Mouse (Mus musculus) heart, postnatal 10 days (tissue): Measurements from ENCODE around the gene Nfib. TPM values are rescaled to one million over a fixed set of nuclear protein-coding genes. Genes with fewer than 3 reads are reported as not detected.
A peak's percentile ranks its signal among the peaks of the same experiment; 100 is the strongest.

Experiments
- DNase-seq, 2 experiments: peaks; one replicate each; pipeline ENCODE4 v3.0.0; 2021
- intact Hi-C: fragments of 180-260 bp; cut with DNase I; formaldehyde crosslinking; loops from one replicate; pipeline ENCODE4 v1.15.1; 2025
- total RNA-seq, 2 experiments: library from RNA; stranded (reverse); gene quantifications; 2 replicates each; pipeline ENCODE4 v1.2.3; 2021

The Nfib gene
- total RNA-seq, 2 experiments from 2014 or later, result 177 to 181 TPM

DNA sequence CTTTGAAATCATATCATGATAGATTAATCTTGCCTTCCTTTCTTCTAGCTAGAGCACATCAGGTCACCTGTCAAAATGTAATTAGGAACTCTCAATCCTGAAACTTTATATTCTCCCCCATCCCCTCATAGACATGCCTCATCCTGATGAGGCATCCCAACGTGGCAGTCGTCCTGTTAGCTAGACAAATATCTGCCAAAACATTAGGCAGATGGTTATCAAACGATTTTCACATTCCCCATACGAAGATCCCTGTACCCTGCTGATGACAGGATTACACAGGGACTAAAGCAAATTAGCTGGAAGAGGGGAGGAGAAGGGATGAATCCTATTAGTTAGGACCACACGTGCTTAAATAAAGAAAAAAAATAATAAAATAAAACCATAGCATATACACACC is 69.7 kb downstream of the Nfib start:
- intact Hi-C loops, result no loop called here
- DNase-seq, result no peak

- DNase-seq, result no peak
- intact Hi-C loops, result no loop called here
Measured at GRCm38 (mm10) chr4:82635118-82635517, 70.4 kb downstream of the Nfib start.

DNA sequence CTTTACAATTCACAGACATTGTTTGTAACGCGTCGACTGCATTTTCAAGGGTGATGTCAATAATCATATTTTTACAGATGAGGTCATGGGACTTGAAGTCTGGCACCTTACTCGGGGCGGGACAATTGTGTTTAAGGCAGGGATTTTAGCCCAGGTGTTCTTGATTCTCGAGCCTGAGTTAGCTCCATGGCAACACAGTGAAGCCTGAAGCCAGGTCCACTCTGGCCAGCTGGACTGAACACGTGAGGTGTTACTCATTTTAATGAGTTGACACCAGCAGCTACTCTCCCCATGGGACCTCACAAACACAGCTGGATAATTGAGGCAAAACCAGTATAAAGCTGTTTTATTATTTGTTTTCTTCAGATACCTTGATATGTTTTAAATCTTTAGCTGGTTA is 71.2 kb downstream of the Nfib start:
- intact Hi-C loops, result no loop called here
- no peak for DNase-seq

DNA sequence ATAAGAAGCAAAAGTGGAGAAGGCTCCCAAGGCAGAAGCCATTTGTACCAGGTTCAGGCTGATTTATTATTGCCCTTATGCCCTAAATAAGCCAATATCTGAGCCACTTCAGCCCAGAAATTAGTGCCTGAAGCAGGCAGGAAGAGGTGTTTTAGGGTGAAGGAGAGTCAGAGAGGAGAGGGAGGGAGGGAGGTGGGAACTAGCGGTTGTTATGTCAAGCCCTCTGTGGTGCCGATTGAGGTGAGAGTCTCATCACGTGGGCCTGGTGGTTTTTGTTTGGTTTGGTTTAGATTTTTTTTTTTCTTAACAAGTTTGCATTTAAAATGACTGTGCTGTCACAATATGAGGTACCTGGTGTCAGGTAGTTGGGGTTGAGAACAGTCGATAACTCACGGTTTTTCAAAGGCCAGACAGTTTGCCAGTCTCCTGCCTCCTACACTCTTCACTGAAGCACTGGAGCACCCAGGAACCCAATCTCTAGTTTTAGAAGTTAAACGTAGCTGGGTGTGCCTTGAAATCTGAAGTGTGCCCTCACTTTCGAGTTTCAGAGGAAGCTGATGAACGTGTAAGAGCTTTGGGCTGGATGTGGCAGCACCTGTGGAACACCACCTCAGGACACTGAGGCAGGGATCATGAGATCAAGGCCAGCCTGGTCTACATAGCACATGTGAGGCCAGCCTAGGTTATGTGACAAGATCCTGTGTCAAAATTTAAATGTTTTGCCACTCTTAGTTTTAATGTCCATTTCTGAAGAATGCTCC is 81.1 kb downstream of the Nfib start:
- intact Hi-C loops, result no loop called here

DNA sequence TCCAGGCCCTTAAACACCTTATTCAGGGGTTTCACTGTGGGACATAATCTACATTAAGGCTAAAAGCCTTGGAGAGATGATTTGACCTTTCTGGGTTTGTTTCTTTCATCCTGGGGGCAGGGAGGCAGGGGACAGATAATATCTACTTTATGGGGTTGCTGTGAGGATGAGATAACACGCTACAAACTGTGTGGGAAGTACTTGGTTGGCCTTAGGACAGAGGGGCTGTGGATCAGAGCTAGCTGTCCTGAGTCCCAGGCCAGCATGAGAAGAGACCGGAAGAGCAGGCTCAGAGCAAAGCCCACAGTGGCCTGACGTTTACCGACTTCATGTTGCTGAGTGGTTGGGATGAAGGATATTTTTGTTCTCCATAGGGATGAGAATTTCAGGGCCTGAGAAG is 81.7 kb downstream of the Nfib start:
- intact Hi-C loops, result no loop called here
- DNase-seq, result no peak

More for the DNA sequence above, 81.1 kb downstream of the Nfib start:
- no peak for DNase-seq

- intact Hi-C loops, result no loop called here
- DNase-seq, result no peak
Measured at GRCm38 (mm10) chr4:82623081-82623538, 82.4 kb downstream of the Nfib start.

- DNase-seq, result peak; percentile 65 to 66
Measured at GRCm38 (mm10) chr4:82622321-82622836, 83.2 kb downstream of the Nfib start.

GRCm38 (mm10) chr4:82619539-82619941 is 86.0 kb downstream of the Nfib start:
- intact Hi-C loops, result loop anchor here (10.0 kb wide), 2 partner anchors 1245 to 1755 kb away; no protein-coding TSS in a partner anchor
- DNase-seq, result no peak

More at GRCm38 (mm10) chr4:82622321-82622836, 83.2 kb downstream of the Nfib start:
- intact Hi-C loops, result no loop called here

DNA sequence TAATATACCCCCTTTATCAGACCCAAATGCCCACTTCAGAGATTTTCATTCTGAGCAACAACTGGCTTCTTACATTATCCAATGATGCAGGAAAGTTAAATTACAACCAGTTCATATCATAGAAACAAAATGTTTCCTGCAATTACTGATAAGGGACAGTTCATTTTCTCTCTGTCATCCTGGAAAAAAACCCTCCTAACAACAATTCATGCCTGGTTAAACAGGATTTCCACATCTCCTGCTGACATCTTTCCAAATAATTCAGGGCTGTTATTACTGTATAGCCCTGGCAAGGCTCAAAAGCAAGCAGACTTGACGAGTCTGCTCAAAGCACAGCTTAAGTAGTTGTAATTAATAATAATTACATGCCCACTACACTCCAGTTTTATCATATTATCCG is 86.5 kb downstream of the Nfib start:
- DNase-seq, result no peak
- intact Hi-C loops, result loop anchor here (10.0 kb wide), 2 partner anchors 1244 to 1754 kb away; no protein-coding TSS in a partner anchor

DNA sequence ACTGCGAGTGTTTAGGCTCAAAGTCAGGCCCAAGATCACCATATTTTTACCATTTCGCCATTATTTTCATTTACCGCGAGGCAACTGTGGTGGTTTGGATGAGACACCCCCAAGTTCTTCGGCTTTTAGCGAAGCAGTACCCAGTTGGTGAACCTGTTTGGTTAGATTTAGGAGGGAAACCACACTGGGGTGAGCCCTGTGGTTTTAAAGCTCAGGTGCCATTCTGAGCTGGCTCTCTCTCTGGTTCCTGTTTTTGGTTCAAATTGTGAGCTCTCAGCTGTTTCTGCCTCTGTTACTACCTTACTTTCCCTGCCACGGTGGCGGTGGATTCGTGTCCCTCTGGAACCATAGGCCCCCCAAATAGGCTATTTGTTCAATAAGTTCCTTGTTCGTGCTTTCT is 88.3 kb downstream of the Nfib start:
- no peak for DNase-seq
- intact Hi-C loops, result loop anchor here (10.0 kb wide), 2 partner anchors 1242 to 1752 kb away; no protein-coding TSS in a partner anchor

DNA sequence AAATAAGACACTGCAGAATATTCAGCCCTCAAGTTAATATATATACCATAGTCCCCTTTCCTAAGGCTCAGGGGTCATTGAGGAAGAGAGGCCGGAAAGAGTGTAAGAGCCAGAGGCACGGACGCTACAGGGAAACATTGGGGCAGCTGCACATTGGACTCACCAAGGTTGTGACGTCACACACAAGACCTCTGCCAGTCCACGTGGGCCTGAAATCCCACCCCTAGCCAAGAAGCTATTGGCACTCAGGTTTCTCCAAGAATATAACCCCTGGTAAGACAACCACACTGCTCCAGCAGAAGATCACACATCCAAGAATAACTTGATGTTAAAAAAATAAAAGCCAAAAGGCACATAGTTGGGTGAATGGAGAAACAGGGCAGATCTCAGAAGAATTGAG is 89.8 kb downstream of the Nfib start:
- DNase-seq, result no peak
- intact Hi-C loops, result loop anchor here (2.0 to 10.0 kb wide), 3 partner anchors 1117 to 1751 kb away; no protein-coding TSS in a partner anchor

GRCm38 (mm10) chr4:82614466-82614805 is 91.1 kb downstream of the Nfib start:
- no peak for DNase-seq
- intact Hi-C loops, result loop anchor here (1.0 to 10.0 kb wide), 4 partner anchors 1116 to 1750 kb away; no protein-coding TSS in a partner anchor

DNA sequence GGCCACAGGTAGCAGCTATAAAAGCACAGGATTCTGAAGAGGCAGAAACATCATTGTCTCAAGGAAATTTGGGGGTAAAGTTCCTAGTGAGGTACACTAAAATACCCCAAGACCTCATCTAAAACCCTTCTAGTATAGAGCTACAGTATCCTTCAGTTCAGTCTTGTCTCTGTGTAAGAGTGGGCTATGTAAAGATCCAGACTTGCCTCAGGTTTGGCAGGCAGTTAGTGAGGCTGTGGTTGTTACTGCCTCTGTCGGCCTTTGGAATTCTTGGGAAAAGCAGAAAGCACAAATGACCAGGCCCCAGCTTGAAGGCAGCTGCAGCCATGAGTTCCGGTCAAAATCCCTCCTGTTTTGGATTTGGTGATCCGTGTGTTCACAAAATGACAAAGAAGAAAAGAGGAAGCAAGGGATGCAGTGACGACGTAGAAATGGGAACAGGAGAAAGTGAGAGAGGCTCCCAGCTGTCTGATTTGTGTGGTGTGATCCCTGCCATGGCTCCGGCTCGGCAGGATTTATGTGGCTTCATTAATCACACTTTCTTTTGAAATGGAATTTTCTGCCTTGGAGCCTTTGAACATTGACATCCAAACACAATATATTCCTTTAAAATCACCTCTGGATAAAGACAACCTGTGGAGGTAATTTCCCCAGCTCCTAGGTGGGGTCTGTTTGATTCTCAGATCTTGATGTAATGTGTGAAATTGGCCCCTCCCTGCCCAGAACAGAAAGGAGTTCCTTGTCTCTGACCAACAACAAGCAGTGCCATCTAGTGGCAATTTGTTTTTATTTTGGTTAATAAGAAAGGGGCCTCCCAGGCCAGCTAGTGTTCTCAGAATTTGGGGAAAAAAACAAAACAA is 91.7 kb downstream of the Nfib start:
- intact Hi-C loops, result loop anchor here (1.0 to 10.0 kb wide), 5 partner anchors 1049 to 1749 kb away; no protein-coding TSS in a partner anchor
- DNase-seq, result peak; percentile 55 to 66

DNA sequence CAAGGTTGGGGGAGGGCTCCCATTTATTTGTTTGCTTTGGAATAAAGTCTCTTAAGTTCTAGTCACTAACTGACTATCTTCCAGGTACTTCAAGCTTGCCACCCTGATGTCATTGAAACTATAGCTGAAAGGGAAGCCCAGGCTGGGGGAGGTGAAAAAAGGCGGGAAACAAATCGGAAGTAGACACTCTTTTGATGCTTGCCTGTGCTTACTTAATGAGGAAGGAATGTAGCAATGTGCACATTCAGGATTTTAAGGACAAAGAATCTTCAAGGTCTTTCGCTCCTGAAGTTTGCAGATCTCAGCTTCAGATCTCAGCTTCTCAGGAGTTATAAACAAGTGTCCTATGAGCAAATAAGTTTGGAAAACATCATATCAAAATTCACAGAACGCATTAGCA is 95.9 kb downstream of the Nfib start:
- no peak for DNase-seq
- intact Hi-C loops, result loop anchor here (10.0 kb wide), 2 partner anchors 1235 to 1745 kb away; no protein-coding TSS in a partner anchor

GRCm38 (mm10) chr4:82608768-82609610 is 96.6 kb downstream of the Nfib start:
- no peak for DNase-seq
- intact Hi-C loops, result no loop called here

- no peak for DNase-seq
- intact Hi-C loops, result no loop called here
Measured at GRCm38 (mm10) chr4:82607266-82607665, 98.3 kb downstream of the Nfib start.

DNA sequence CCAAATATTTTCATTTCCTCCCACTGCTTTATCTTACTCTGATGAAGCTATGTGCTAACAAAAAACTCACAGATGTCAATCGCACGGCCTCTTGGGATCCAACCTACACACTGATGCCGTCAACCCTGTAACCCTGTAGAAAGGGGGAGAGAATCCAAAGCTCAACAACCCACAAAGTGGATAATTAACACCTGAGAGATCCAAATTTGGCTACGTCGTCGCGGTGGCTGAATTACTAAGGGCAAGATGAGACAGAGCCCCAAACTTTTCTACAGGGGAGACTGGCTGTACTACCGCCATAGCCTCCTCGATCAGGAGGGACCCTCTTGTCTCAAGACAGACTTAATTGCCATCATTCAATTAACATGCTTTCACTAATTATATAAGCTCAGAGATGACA is 99.2 kb downstream of the Nfib start:
- intact Hi-C loops, result no loop called here
- no peak for DNase-seq

DNA sequence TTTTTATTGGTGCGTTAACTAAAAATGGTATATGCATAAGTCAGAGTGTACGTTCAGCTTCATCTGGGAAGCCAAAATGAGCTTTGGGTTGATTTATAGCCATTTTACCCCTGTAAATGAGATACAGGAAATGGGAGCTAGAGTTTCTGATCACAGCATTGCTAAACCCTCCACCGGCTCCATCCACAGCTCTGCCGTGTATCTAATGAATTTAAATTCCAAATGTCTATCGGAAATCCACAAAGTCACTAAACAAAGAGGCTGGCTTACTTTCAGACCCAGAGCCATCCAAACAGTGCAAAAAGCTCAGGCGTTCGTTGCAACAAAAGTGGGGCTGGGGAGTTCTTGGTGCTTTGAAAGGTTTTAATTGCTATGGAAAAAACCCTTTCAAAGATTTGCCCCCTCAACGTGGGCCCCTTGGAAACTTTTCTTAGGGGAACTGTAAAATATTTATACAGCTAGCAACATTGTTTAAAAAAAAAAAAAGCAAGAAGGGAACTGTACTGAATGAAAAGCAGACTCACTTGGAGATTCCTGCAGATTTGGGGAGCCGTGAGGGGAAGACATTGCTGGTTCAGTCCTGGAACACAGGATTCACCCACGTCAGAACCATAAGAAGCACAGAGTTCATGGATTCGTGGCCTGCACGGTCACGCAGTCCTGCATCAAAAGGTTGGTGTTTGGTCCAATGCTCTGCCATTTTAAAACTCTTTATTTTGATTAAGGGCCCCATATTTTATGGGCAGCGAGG is 100.3 kb downstream of the Nfib start:
- intact Hi-C loops, result no loop called here
- no peak for DNase-seq

GRCm38 (mm10) chr4:82604501-82604900 is 101.0 kb downstream of the Nfib start:
- intact Hi-C loops, result no loop called here
- no peak for DNase-seq
